Mouse (Mus musculus) embryonic facial prominence, embryonic 14.5 days (tissue): ENCODE data around the gene Slc46a1. TPM values are rescaled to one million over a fixed set of nuclear protein-coding genes. Genes with fewer than 3 reads are reported as not detected.
A peak's percentile ranks its signal among the peaks of the same experiment; 100 is the strongest.

Experiments
- ATAC-seq: fragments of 200-750 bp; cut with Nextera tagmentation; 2 replicates; pipeline ENCODE4 v1.8.0; 2017; ENCODE audit warnings: low read depth, moderate number of reproducible peaks, moderate TSS enrichment
- DNase-seq: peaks from one replicate; pipeline ENCODE4 v3.0.0-alpha.2; 2015; ENCODE audit warnings: low spot score
- H3K27ac ChIP-seq: fragments of 300-500 bp; sonication (generic); replicated peaks from 2 replicates; pipeline ENCODE4 v1.5.1; 2014; ENCODE audit warnings: low read depth, mild to moderate bottlenecking, low read length, moderate library complexity
- H3K27me3 ChIP-seq: fragments of 300-500 bp; sonication (generic); replicated peaks from 2 replicates; pipeline ENCODE4 v1.6.1; 2014; ENCODE audit warnings: low read length; ENCODE audit not compliant: control insufficient read depth, insufficient read depth
- H3K36me3 ChIP-seq: fragments of 300-500 bp; sonication (generic); 2 replicates; pipeline ENCODE4 v1.6.1; 2014; ENCODE audit warnings: low read length, mixed read lengths; ENCODE audit not compliant: control insufficient read depth, insufficient read depth
- H3K4me1 ChIP-seq: fragments of 300-500 bp; sonication (generic); 2 replicates; pipeline ENCODE4 v1.6.1; 2014; ENCODE audit warnings: antibody characterized with exemption, low read length; ENCODE audit not compliant: control insufficient read depth, insufficient read depth
- H3K4me2 ChIP-seq: fragments of 300-500 bp; sonication (generic); 2 replicates; pipeline ENCODE4 v1.6.1; 2014; ENCODE audit warnings: low read depth, mild to moderate bottlenecking, low read length, moderate library complexity, mixed read lengths
- H3K4me3 ChIP-seq: fragments of 300-500 bp; sonication (generic); 2 replicates; pipeline ENCODE4 v1.5.1; 2014; ENCODE audit warnings: low read depth, mild to moderate bottlenecking, low read length
- H3K9ac ChIP-seq: fragments of 300-500 bp; sonication (generic); 2 replicates; pipeline ENCODE4 v1.6.1; 2014; ENCODE audit warnings: low read depth, mild to moderate bottlenecking, low read length, moderate library complexity, mixed read lengths
- H3K9me3 ChIP-seq: fragments of 300-500 bp; sonication (generic); 2 replicates; pipeline ENCODE4 v1.6.1; 2016; ENCODE audit warnings: low read length; ENCODE audit not compliant: control insufficient read depth
- WGBS: fragments of 180-500 bp; shearing (Covaris S2); extraction: QIAGEN DNeasy Blood & Tissue Kit; methylation state at CpG from one replicate; pipeline ENCODE4 v1.1.7; 2014; 5-methylcytosine and 5-hydroxymethylcytosine counted together
- polyA plus RNA-seq: library from polyadenylated mRNA; unstranded; fragments of >200 nt; fragmentation: Nextera tagmentation; extraction: Ambion mirVana; gene quantifications from 2 replicates; pipeline ENCODE4 v1.2.1, GENCODE M21; 2014

The Slc46a1 gene
- polyA plus RNA-seq, 1 experiment from 2014 or later = 12.6 TPM

DNA sequence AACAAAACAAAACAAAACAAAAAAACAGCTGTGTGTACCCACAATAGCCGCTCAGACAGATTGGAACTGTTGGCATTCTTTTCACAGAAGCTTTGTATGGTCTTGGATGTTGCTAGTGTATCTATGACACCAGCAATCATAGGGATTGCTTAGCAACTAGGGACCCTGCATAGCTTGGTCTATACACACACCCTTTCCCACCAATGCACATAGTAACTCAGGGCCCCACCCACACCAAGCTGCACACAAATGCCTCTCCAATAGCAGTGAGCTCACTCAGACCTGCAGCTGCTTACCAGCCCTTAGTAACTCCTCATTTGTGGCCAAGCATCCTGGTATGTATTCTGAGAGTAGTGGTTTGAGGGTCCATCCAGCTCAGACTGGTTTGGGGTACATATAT is 17.3 kb upstream of the Slc46a1 start:
- Histone ChIP-seq H3K4me1 (no peaks in the 10 kb centered on the region), H3K36me3 (no peaks in the 10 kb centered on the region), H3K4me2 (no peak overlapping the region), H3K27ac (no peak overlapping the region), H3K4me3 (no peak overlapping the region), H3K27me3 (no peaks in the 10 kb centered on the region), H3K9ac (no peak overlapping the region), H3K9me3 (no peaks in the 10 kb centered on the region)
- no peak for ATAC-seq
- WGBS = 85% methylated on average over 1 of the region's 1 CpGs
- DNase-seq = no peak

GRCm38 (mm10) chr11:78450337-78450736 is 15.2 kb upstream of the Slc46a1 start:
- H3K36me3 ChIP-seq = no peaks in the 10 kb centered on the region
- no peak for DNase-seq
- H3K27me3 ChIP-seq = no peaks in the 10 kb centered on the region
- H3K4me1 ChIP-seq = no peaks in the 10 kb centered on the region
- ATAC-seq = no peak
- 40% methylated on average over 2 of the region's 2 CpGs for WGBS
- no peak overlapping the region for H3K27ac ChIP-seq
- H3K9me3 ChIP-seq = no peaks in the 10 kb centered on the region
- H3K4me3 ChIP-seq = no peak overlapping the region
- H3K4me2 ChIP-seq = no peak overlapping the region
- no peak overlapping the region for H3K9ac ChIP-seq

GRCm38 (mm10) chr11:78453675-78454074 is 11.8 kb upstream of the Slc46a1 start:
- no peak overlapping the region for H3K9ac ChIP-seq
- 10% methylated on average over 4 of the region's 4 CpGs for WGBS
- no peaks in the 10 kb centered on the region for H3K27me3 ChIP-seq
- no peak overlapping the region for H3K4me2 ChIP-seq
- peak; percentile 61 for DNase-seq
- ATAC-seq = no peak
- no peak overlapping the region for H3K27ac ChIP-seq
- H3K9me3 ChIP-seq = no peaks in the 10 kb centered on the region
- H3K4me1 ChIP-seq = no peaks in the 10 kb centered on the region
- no peak overlapping the region for H3K4me3 ChIP-seq
- no peaks in the 10 kb centered on the region for H3K36me3 ChIP-seq

DNA sequence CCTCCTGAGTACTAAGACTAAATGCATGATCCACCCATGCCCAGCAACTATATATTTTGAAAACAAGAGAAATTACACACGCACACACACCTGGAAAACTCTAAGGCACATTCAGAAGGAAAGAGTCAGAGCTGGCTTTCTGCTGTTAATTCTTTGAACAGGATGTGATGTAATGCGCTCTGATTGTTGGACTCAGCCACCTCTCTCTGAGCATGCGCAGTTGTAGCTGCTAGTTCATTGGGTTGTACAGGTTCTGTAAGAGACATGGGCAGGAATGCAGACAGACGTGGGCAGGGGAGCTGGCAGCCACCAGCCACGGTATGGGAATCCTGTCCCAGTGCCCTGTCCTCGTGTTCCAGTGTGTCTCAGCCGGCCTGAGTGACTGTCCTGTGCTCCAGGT is 11.2 kb upstream of the Slc46a1 start:
- no peak overlapping the region for H3K4me2 ChIP-seq
- ATAC-seq = no peak

GRCm38 (mm10) chr11:78455308-78455707 is 10.2 kb upstream of the Slc46a1 start:
- ATAC-seq (no peak), DNase-seq (peak; percentile 14)
- Histone ChIP-seq H3K27me3 (no peaks in the 10 kb centered on the region), H3K4me3 (no peak overlapping the region), H3K27ac (no peak overlapping the region), H3K9me3 (no peaks in the 10 kb centered on the region), H3K36me3 (no peaks in the 10 kb centered on the region), H3K4me2 (no peak overlapping the region), H3K4me1 (no peaks in the 10 kb centered on the region), H3K9ac (no peak overlapping the region)
- 34% methylated on average over 5 of the region's 5 CpGs for WGBS

More for the DNA sequence above, 11.2 kb upstream of the Slc46a1 start:
- WGBS = 76% methylated on average over 7 of the region's 7 CpGs
- no peaks in the 10 kb centered on the region for H3K4me1 ChIP-seq
- H3K27ac ChIP-seq = no peak overlapping the region
- H3K27me3 ChIP-seq = no peaks in the 10 kb centered on the region
- no peak for DNase-seq
- no peak overlapping the region for H3K9ac ChIP-seq
- H3K9me3 ChIP-seq = no peaks in the 10 kb centered on the region
- no peak overlapping the region for H3K4me3 ChIP-seq
- H3K36me3 ChIP-seq = no peaks in the 10 kb centered on the region

DNA sequence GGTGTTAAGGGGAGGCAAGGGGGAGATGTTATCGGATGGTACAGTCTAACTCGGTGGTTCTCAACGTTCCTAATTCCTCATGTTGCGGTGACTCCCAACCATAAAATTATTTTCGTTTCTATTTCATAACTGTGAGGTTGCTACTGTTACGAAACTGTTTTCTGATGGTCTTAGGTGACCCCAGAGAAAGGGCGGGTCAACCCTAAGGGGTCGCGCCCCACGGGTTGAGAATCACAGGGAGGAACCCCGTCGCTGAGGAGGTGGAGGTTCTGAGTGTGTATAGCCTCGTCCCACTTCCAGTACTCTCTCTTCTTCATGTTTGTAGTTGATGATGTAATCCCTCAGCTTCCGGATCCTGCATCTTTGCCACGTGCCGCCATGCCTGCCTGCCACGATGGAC is 6.8 kb upstream of the Slc46a1 start:
- DNase-seq = no peak
- Histone ChIP-seq H3K27me3 (no peaks in the 10 kb centered on the region), H3K4me1 (no peaks in the 10 kb centered on the region), H3K9me3 (peaks cover 4% of the 10 kb centered on the region; the same call in 1 of the 2 replicates), H3K4me3 (no peak overlapping the region), H3K9ac (no peak overlapping the region), H3K36me3 (no peaks in the 10 kb centered on the region), H3K27ac (no peak overlapping the region), H3K4me2 (no peak overlapping the region)
- no peak for ATAC-seq
- WGBS = 78% methylated on average over 17 of the region's 17 CpGs

DNA sequence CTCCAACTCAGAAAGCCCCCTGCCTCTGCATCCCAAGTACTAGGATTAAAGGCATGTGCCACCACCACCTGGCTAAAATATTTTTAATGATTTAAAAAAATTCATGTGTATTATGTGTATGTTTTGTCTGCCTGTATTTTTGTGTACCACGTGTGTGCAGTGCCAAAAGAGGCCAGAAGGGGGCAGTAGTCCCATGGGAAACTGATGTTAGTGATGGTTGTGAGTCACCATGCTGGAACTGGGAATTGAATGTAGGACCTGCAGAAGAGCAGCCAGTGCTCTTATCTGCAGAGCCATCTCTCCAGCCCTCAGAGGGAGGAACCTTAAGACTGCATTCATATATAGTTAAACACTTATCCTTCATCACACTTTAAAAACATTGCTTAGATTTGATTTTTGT is 3.6 kb upstream of the Slc46a1 start:
- 79% methylated on average over 1 of the region's 1 CpGs for WGBS
- no peak overlapping the region for H3K9ac ChIP-seq
- no peaks in the 10 kb centered on the region for H3K36me3 ChIP-seq
- no peak overlapping the region for H3K4me3 ChIP-seq
- ATAC-seq (no peak), DNase-seq (no peak)
- no peak overlapping the region for H3K27ac ChIP-seq
- no peak overlapping the region for H3K4me2 ChIP-seq
- peaks cover 4% of the 10 kb centered on the region; the same call in 1 of the 2 replicates for H3K9me3 ChIP-seq
- H3K4me1 ChIP-seq = peaks cover 10% of the 10 kb centered on the region
- no peaks in the 10 kb centered on the region for H3K27me3 ChIP-seq

DNA sequence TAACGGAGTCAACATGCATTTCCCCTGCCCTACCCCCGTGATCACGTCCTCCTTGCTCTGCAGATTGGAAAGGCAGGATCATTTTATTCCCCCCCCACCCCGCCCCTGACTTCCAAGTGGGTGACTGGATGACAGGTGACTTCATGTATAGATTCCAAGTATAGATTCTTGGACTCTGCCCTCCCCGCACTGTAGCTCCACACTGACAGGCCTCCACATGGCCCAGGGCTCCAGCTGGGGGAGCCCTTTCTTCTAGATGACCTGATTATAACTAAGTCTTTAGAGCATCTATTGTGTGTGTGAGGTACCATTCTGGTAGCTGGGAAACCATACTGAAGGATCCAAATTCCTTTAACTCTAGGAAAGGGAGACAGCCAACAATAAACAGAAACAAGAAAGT is 2.8 kb upstream of the Slc46a1 start:
- ATAC-seq = no peak
- DNase-seq = no peak
- Histone ChIP-seq H3K4me2 (no peak overlapping the region), H3K4me1 (peaks cover 10% of the 10 kb centered on the region), H3K27me3 (no peaks in the 10 kb centered on the region), H3K9me3 (peaks cover 4% of the 10 kb centered on the region; the same call in 1 of the 2 replicates), H3K36me3 (no peaks in the 10 kb centered on the region), H3K27ac (no peak overlapping the region), H3K9ac (no peak overlapping the region), H3K4me3 (no peak overlapping the region)
- 76% methylated on average over 5 of the region's 5 CpGs for WGBS

GRCm38 (mm10) chr11:78463286-78464036 is 2.0 kb upstream of the Slc46a1 start:
- Histone ChIP-seq H3K9ac (no peak overlapping the region), H3K27me3 (no peaks in the 10 kb centered on the region), H3K4me3 (no peak overlapping the region), H3K4me1 (peaks cover 10% of the 10 kb centered on the region), H3K27ac (no peak overlapping the region), H3K4me2 (no peak overlapping the region), H3K36me3 (no peaks in the 10 kb centered on the region), H3K9me3 (peaks cover 4% of the 10 kb centered on the region; the same call in 1 of the 2 replicates)
- 62% methylated on average over 13 of the region's 13 CpGs for WGBS
- ATAC-seq = no peak
- DNase-seq = no peak
